Mouse (Mus musculus): ENCODE data around the gene Hoxb5.

- no peak for TF ChIP-seq POLR2A (IDR thresholded peaks at IDR 0.05; ENCODE audit: extremely low read depth, insufficient read depth, low read length)
- TF ChIP-seq CTCF (IDR thresholded peaks at IDR 0.05; ENCODE audit: low read depth, low read length) = no peak
These were observed 38.6 kb upstream of the Hoxb5 start for GRCm38 (mm10) chr11:96264390-96265020.
